Mouse (Mus musculus) limb, embryonic 13.5 days (tissue): ENCODE measurements around the gene Vps9d1. TPM values are rescaled to one million over a fixed set of nuclear protein-coding genes. Genes with fewer than 3 reads are reported as not detected.
"Not testable (repeated sequence)": the region's sequence is repeated elsewhere in the genome, so short reads cannot be mapped to it uniquely, and the experiment has no call there.

ENCODE experiments used
- ATAC-seq: fragments of 200-750 bp; cut with Nextera tagmentation; 2 replicates; pipeline ENCODE4 v1.8.0; 2017; ENCODE audit warnings: low read depth, moderate number of reproducible peaks, moderate TSS enrichment; ENCODE audit not compliant: low FRiP score
- H3K27ac ChIP-seq: fragments of 300-500 bp; sonication (generic); 2 replicates; pipeline ENCODE4 v1.5.1; 2015; ENCODE audit warnings: inconsistent platforms, mild to moderate bottlenecking, moderate library complexity
- H3K27me3 ChIP-seq: fragments of 300-500 bp; sonication (generic); 2 replicates; pipeline ENCODE4 v1.6.1; 2015; ENCODE audit warnings: mild to moderate bottlenecking, inconsistent platforms
- H3K36me3 ChIP-seq: fragments of 300-500 bp; sonication (generic); 2 replicates; pipeline ENCODE4 v1.6.1; 2015; ENCODE audit warnings: inconsistent platforms, mild to moderate bottlenecking, moderate library complexity
- H3K4me1 ChIP-seq: fragments of 300-500 bp; sonication (generic); 2 replicates; pipeline ENCODE4 v1.6.1; 2015; ENCODE audit warnings: inconsistent platforms
- H3K4me2 ChIP-seq: fragments of 300-500 bp; sonication (generic); replicated peaks from 2 replicates; pipeline ENCODE4 v1.6.1; 2015; ENCODE audit warnings: inconsistent platforms, mild to moderate bottlenecking, moderate library complexity
- H3K4me3 ChIP-seq: fragments of 300-500 bp; sonication (generic); 2 replicates; pipeline ENCODE4 v1.5.1; 2015; ENCODE audit warnings: moderate library complexity, mild to moderate bottlenecking, inconsistent platforms
- H3K9ac ChIP-seq: fragments of 300-500 bp; sonication (generic); 2 replicates; pipeline ENCODE4 v1.6.1; 2015; ENCODE audit warnings: mild to moderate bottlenecking, inconsistent platforms
- H3K9me3 ChIP-seq: fragments of 300-500 bp; sonication (generic); 2 replicates; pipeline ENCODE4 v1.6.1; 2016; ENCODE audit warnings: inconsistent platforms
- WGBS: fragments of 180-500 bp; shearing (Covaris S2); methylation state at CpG from one replicate; pipeline ENCODE4 v1.1.7; 2015; 5-methylcytosine and 5-hydroxymethylcytosine counted together
- polyA plus RNA-seq: library from polyadenylated mRNA; unstranded; fragments of >200 nt; fragmentation: Nextera tagmentation; extraction: Ambion mirVana; gene quantifications from 2 replicates; pipeline ENCODE4 v1.2.1, GENCODE M21; 2015

The Vps9d1 gene
- polyA plus RNA-seq, 1 experiment from 2014 or later, result 32.3 TPM

- Histone ChIP-seq H3K4me3 (no peak overlapping the region), H3K9ac (no peak overlapping the region), H3K4me1 (no peaks in the 10 kb centered on the region), H3K4me2 (no peak overlapping the region), H3K9me3 (no peaks in the 10 kb centered on the region), H3K27me3 (no peaks in the 10 kb centered on the region), H3K27ac (no peak overlapping the region), H3K36me3 (peaks cover 33% of the 10 kb centered on the region)
- WGBS, result 22% methylated on average over 5 of the region's 5 CpGs
- no peak for ATAC-seq
Observed at GRCm38 (mm10) chr8:123202288-123202687, 51.9 kb downstream of the Vps9d1 start.

- Histone ChIP-seq H3K9me3 (no peaks in the 10 kb centered on the region), H3K27ac (no peak overlapping the region), H3K36me3 (peaks cover 13% of the 10 kb centered on the region), H3K9ac (no peak overlapping the region), H3K4me1 (no peaks in the 10 kb centered on the region), H3K4me3 (no peak overlapping the region), H3K27me3 (no peaks in the 10 kb centered on the region), H3K4me2 (no peak overlapping the region)
- no peak for ATAC-seq
- WGBS, result 68% methylated on average over 14 of the region's 14 CpGs
Observed at GRCm38 (mm10) chr8:123199864-123200263, 54.3 kb downstream of the Vps9d1 start.

GRCm38 (mm10) chr8:123197016-123197415 is 57.1 kb downstream of the Vps9d1 start:
- H3K4me2 ChIP-seq, H3K4me1 ChIP-seq, H3K27me3 ChIP-seq, H3K4me3 ChIP-seq, H3K36me3 ChIP-seq, H3K9me3 ChIP-seq, ATAC-seq, H3K27ac ChIP-seq, H3K9ac ChIP-seq: not testable (repeated sequence)
- WGBS, result 72% methylated on average over 5 of the region's 5 CpGs

- WGBS, result 85% methylated on average over 9 of the region's 9 CpGs
- Histone ChIP-seq H3K9ac (no peak overlapping the region), H3K36me3 (no peaks in the 10 kb centered on the region), H3K27me3 (no peaks in the 10 kb centered on the region), H3K4me1 (no peaks in the 10 kb centered on the region), H3K9me3 (no peaks in the 10 kb centered on the region), H3K4me3 (no peak overlapping the region), H3K27ac (no peak overlapping the region), H3K4me2 (no peak overlapping the region)
- no peak for ATAC-seq
Observed at GRCm38 (mm10) chr8:123193771-123194170, 60.4 kb downstream of the Vps9d1 start.

Other genes with a start within 250 kb of the Vps9d1 start
- gene Ankrd11, start 212.1 kb downstream of the Vps9d1 start, polyA plus RNA-seq, result 40.9 and 48.7 TPM in 2 replicates
- gene Spg7, start 191.4 kb downstream of the Vps9d1 start, polyA plus RNA-seq, result 40.8 and 41.5 TPM in 2 replicates
- gene Rpl13, start 152.0 kb downstream of the Vps9d1 start, polyA plus RNA-seq, result 1,375 and 1,469 TPM in 2 replicates
- 0.64 and 0.72 TPM in 2 replicates for gene Cpne7, start 137.0 kb downstream of the Vps9d1 start, polyA plus RNA-seq
- gene Sult5a1, start 96.0 kb downstream of the Vps9d1 start, polyA plus RNA-seq, result 26.1 and 30.6 TPM in 2 replicates
- gene Dpep1, start 68.1 kb downstream of the Vps9d1 start, polyA plus RNA-seq, result 2.4 and 2.5 TPM in 2 replicates
- 151 and 155 TPM in 2 replicates for gene Chmp1a, start 41.6 kb downstream of the Vps9d1 start, polyA plus RNA-seq
- gene Spata33, start 41.5 kb downstream of the Vps9d1 start, polyA plus RNA-seq, result 4.9 and 7.0 TPM in 2 replicates
- 37.9 and 39.9 TPM in 2 replicates for gene Cdk10, start 29.5 kb downstream of the Vps9d1 start, polyA plus RNA-seq
- gene Spata2l, start 18.1 kb downstream of the Vps9d1 start, polyA plus RNA-seq, result 3.1 and 3.7 TPM in 2 replicates
- gene Zfp276, start 153 bp downstream of the Vps9d1 start, polyA plus RNA-seq, result 28.4 and 29.1 TPM in 2 replicates
- gene Fanca, start 64.2 kb upstream of the Vps9d1 start, polyA plus RNA-seq, result 26.4 and 27.2 TPM in 2 replicates
- 0.80 and 1.1 TPM in 2 replicates for gene Spire2, start 78.4 kb upstream of the Vps9d1 start, polyA plus RNA-seq
- 155 and 156 TPM in 2 replicates for gene Tcf25, start 119.4 kb upstream of the Vps9d1 start, polyA plus RNA-seq
- 0.05 TPM in 1 of 2 replicates, not detected in the other for gene Mc1r, start 152.8 kb upstream of the Vps9d1 start, polyA plus RNA-seq
- 6.9 and 9.4 TPM in 2 replicates for gene Tubb3, start 157.1 kb upstream of the Vps9d1 start, polyA plus RNA-seq
- 38.3 and 41.7 TPM in 2 replicates for gene Def8, start 169.2 kb upstream of the Vps9d1 start, polyA plus RNA-seq
- gene Afg3l1, start 223.6 kb upstream of the Vps9d1 start, polyA plus RNA-seq, result 58.6 and 66.3 TPM in 2 replicates